11 mouse cellular contexts compared by ENCODE assay signal in the genomic region with DNA sequence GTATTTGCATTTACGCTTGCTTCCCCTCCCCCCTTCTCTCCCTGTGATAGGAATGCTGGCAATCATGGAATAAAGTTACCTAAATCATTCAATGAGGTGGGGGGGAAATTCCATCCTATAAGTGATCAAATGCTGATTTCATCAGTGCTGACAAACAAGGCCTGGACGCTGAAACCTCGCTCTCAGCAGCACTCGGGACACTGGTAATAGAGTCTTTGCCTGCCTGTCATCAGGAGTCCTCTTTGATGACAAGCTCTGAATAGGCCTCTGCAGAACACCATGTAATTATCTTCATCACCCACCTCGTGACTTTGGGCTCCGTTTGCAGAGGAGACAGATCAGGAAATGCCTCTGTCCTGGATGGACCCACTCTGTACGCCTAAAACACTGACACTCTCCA.
DNase-seq lines count a peak whose midpoint lies in the region; ATAC-seq and TF ChIP-seq lines count a peak whose summit lies in the region.
"Had no signal": no experiment of that assay in that cellular context is flagged by ENCODE, and none has a peak within 500 bp of the region (broad histone marks: within the 10 kb centered on the region; RNA-seq: fewer than 3 reads in every experiment).

No protein-coding gene starts in this region.

- no peak for DNase-seq in heart, adult 2 months
- peak; percentile 34 for DNase-seq in embryonic facial prominence, embryonic 14.5 days (ENCODE audit: low spot score)
- DNase-seq in hindbrain, embryonic 14.5 days (ENCODE audit: low spot score): peak; percentile 51
- no peak for DNase-seq in B cell, adult 2 months
- no peak for DNase-seq in lung, postnatal 4 days
- DNase-seq: adrenal gland, adult 2 months; kidney, postnatal 36 days; spleen, adult 18-20 months had no signal

- peak overlapping the region; percentile 16 to 39; a peak in 1 of 4 replicates for H3K27ac ChIP-seq in heart, embryonic 14.5 days (replicated peaks in 1 of 2; ENCODE audit: control insufficient read depth in 1 of 2, insufficient read depth in 1 of 2, low read depth in 2 of 2, low read length in 2 of 2)
- H3K27ac ChIP-seq in heart, adult 2 months: no peak overlapping the region
- H3K27ac ChIP-seq in embryonic facial prominence, embryonic 14.5 days (replicated peaks; ENCODE audit: low read depth, low read length): no peak overlapping the region
- H3K27ac ChIP-seq in hindbrain, embryonic 14.5 days: peak overlapping the region; percentile 62
- H3K27ac ChIP-seq in neural tube, embryonic 12.5 days: no peak overlapping the region
- no peak overlapping the region for H3K27ac ChIP-seq in intestine, embryonic 15.5 days

- ATAC-seq in heart, embryonic 14.5 days (ENCODE audit: insufficient number of reproducible peaks, insufficient read depth, low FRiP score, low read depth): peak; percentile 63
- peak; percentile 47; the same call in 1 of the 2 replicates for ATAC-seq in embryonic facial prominence, embryonic 14.5 days (ENCODE audit: low read depth)
- ATAC-seq in hindbrain, embryonic 14.5 days (ENCODE audit: low FRiP score): peak; percentile 61
- ATAC-seq in neural tube, embryonic 12.5 days (ENCODE audit: low FRiP score, low read depth): 0 out of 2 replicates have a peak, but pooled peaks have one; percentile 21
- ATAC-seq in intestine, embryonic 15.5 days: no peak

- H3K79me2 ChIP-seq in heart, adult 2 months (replicated peaks; ENCODE audit: control insufficient read depth, insufficient read depth, low read length): no peaks in the 10 kb centered on the region

- no peak overlapping the region for H3K4me3 ChIP-seq in heart, embryonic 14.5 days (ENCODE audit: control insufficient read depth in 1 of 2, insufficient read depth in 1 of 2, low read depth in 1 of 2, low read length in 2 of 2)
- no peak overlapping the region for H3K4me3 ChIP-seq in heart, adult 2 months
- no peak overlapping the region for H3K4me3 ChIP-seq in embryonic facial prominence, embryonic 14.5 days (ENCODE audit: low read depth, low read length)
- H3K4me3 ChIP-seq in hindbrain, embryonic 14.5 days (replicated peaks; ENCODE audit: low read length): no peak overlapping the region
- no peak overlapping the region for H3K4me3 ChIP-seq in neural tube, embryonic 12.5 days
- H3K4me3 ChIP-seq in intestine, embryonic 15.5 days (replicated peaks): no peak overlapping the region

- peak overlapping the region; percentile 34 for H3K4me2 ChIP-seq in heart, embryonic 14.5 days (ENCODE audit: low read length)
- H3K4me2 ChIP-seq in embryonic facial prominence, embryonic 14.5 days (ENCODE audit: low read depth, low read length): no peak overlapping the region
- no peak overlapping the region for H3K4me2 ChIP-seq in hindbrain, embryonic 14.5 days (replicated peaks)
- no peak overlapping the region for H3K4me2 ChIP-seq in neural tube, embryonic 12.5 days (replicated peaks)
- H3K4me2 ChIP-seq in intestine, embryonic 15.5 days (replicated peaks): no peak overlapping the region

- H3K9me3 ChIP-seq in heart, embryonic 14.5 days (ENCODE audit: control insufficient read depth, low read length): no peaks in the 10 kb centered on the region
- no peaks in the 10 kb centered on the region for H3K9me3 ChIP-seq in embryonic facial prominence, embryonic 14.5 days (ENCODE audit: control insufficient read depth, low read length)
- H3K9me3 ChIP-seq in hindbrain, embryonic 14.5 days (ENCODE audit: control insufficient read depth, low read length): no peaks in the 10 kb centered on the region
- H3K9me3 ChIP-seq in neural tube, embryonic 12.5 days: no peaks in the 10 kb centered on the region
- H3K9me3 ChIP-seq in intestine, embryonic 15.5 days: no peaks in the 10 kb centered on the region

- H3K36me3 ChIP-seq in heart, embryonic 14.5 days (ENCODE audit: control insufficient read depth, insufficient read depth, low read length): no peaks in the 10 kb centered on the region
- H3K36me3 ChIP-seq in heart, adult 2 months (ENCODE audit: control insufficient read depth, insufficient read depth, low read length): no peaks in the 10 kb centered on the region
- no peaks in the 10 kb centered on the region for H3K36me3 ChIP-seq in embryonic facial prominence, embryonic 14.5 days (ENCODE audit: control insufficient read depth, insufficient read depth, low read length)
- no peaks in the 10 kb centered on the region for H3K36me3 ChIP-seq in hindbrain, embryonic 14.5 days (replicated peaks; ENCODE audit: control insufficient read depth, insufficient read depth)
- no peaks in the 10 kb centered on the region for H3K36me3 ChIP-seq in neural tube, embryonic 12.5 days
- no peaks in the 10 kb centered on the region for H3K36me3 ChIP-seq in intestine, embryonic 15.5 days

- WGBS in heart, embryonic 14.5 days: 10% methylated on average over 7 of the region's 7 CpGs
- WGBS in heart, adult 2 months: 48% methylated on average over 7 of the region's 7 CpGs
- WGBS in embryonic facial prominence, embryonic 14.5 days: 25% methylated on average over 7 of the region's 7 CpGs
- 13% methylated on average over 7 of the region's 7 CpGs for WGBS in hindbrain, embryonic 14.5 days
- 19% methylated on average over 7 of the region's 7 CpGs for WGBS in neural tube, embryonic 12.5 days
- WGBS in intestine, embryonic 15.5 days: 42% methylated on average over 7 of the region's 7 CpGs

- no peak overlapping the region for H3K9ac ChIP-seq in heart, embryonic 14.5 days (ENCODE audit: low read length)
- no peak overlapping the region for H3K9ac ChIP-seq in heart, adult 2 months (ENCODE audit: low read depth, low read length)
- no peak overlapping the region for H3K9ac ChIP-seq in embryonic facial prominence, embryonic 14.5 days (ENCODE audit: low read depth, low read length)
- 0 out of 2 replicates have a peak overlapping the region, but pooled peaks have one; percentile 7 for H3K9ac ChIP-seq in hindbrain, embryonic 14.5 days
- no peak overlapping the region for H3K9ac ChIP-seq in neural tube, embryonic 12.5 days
- H3K9ac ChIP-seq in intestine, embryonic 15.5 days: no peak overlapping the region

- no peak for TF ChIP-seq POLR2A in heart, adult 2 months (IDR thresholded peaks at IDR 0.05; ENCODE audit: insufficient read depth, low read depth, low read length)

- H3K27me3 ChIP-seq in heart, embryonic 14.5 days (ENCODE audit: control insufficient read depth, insufficient read depth, low read length): no peaks in the 10 kb centered on the region
- H3K27me3 ChIP-seq in heart, adult 2 months (ENCODE audit: control insufficient read depth, insufficient read depth, low read length): no peaks in the 10 kb centered on the region
- no peaks in the 10 kb centered on the region for H3K27me3 ChIP-seq in embryonic facial prominence, embryonic 14.5 days (replicated peaks; ENCODE audit: control insufficient read depth, insufficient read depth, low read length)
- H3K27me3 ChIP-seq in hindbrain, embryonic 14.5 days (ENCODE audit: control insufficient read depth, insufficient read depth, low read length): no peaks in the 10 kb centered on the region; the same call in 1 of the 2 replicates
- H3K27me3 ChIP-seq in neural tube, embryonic 12.5 days (replicated peaks): no peaks in the 10 kb centered on the region
- H3K27me3 ChIP-seq in intestine, embryonic 15.5 days (replicated peaks): no peaks in the 10 kb centered on the region

- TF ChIP-seq EP300 in heart, adult 2 months (IDR thresholded peaks at IDR 0.05; ENCODE audit: insufficient read depth, low read depth, low read length): no peak

- TF ChIP-seq CTCF in heart, adult 2 months (IDR thresholded peaks at IDR 0.05): no peak

- intact Hi-C loops in heart, adult 2 months (cut with DNase I): no loop called here

- peaks cover 24 to 33% of the 10 kb centered on the region in 2 experiments for H3K4me1 ChIP-seq in heart, embryonic 14.5 days (ENCODE audit: control insufficient read depth in 2 of 2, insufficient read depth in 2 of 2, low read length in 2 of 2)
- peaks cover 1% of the 10 kb centered on the region; the same call in 1 of the 2 replicates for H3K4me1 ChIP-seq in heart, adult 2 months (ENCODE audit: control insufficient read depth, insufficient read depth, low read length)
- H3K4me1 ChIP-seq in embryonic facial prominence, embryonic 14.5 days (ENCODE audit: control insufficient read depth, insufficient read depth, low read length): peaks cover 11% of the 10 kb centered on the region
- H3K4me1 ChIP-seq in hindbrain, embryonic 14.5 days (replicated peaks; ENCODE audit: control insufficient read depth, insufficient read depth, low read length): peaks cover 27% of the 10 kb centered on the region
- peaks cover 31% of the 10 kb centered on the region for H3K4me1 ChIP-seq in neural tube, embryonic 12.5 days
- H3K4me1 ChIP-seq in intestine, embryonic 15.5 days (replicated peaks): peaks cover 2% of the 10 kb centered on the region; the same call in 1 of the 2 replicates

Comparison
In these comparisons a context has a peak if more than half of its experiments do, and no peak if none do; other contexts are left out.
1. H3K27ac ChIP-seq: peak in heart, embryonic 14.5 days (2 of 2) and hindbrain, embryonic 14.5 days (single experiment); none in heart, adult 2 months (single experiment), embryonic facial prominence, embryonic 14.5 days (single experiment), neural tube, embryonic 12.5 days (single experiment) and intestine, embryonic 15.5 days (single experiment).
2. DNase-seq: peak in embryonic facial prominence, embryonic 14.5 days (single experiment) and hindbrain, embryonic 14.5 days (single experiment); none in heart, adult 2 months (0 of 2), B cell, adult 2 months (0 of 2) and lung, postnatal 4 days (0 of 2).